Mouse (Mus musculus) heart, postnatal 0 days (tissue): ENCODE measurements at regions not wholly inside any gene's neighbourhood (a gene's known extent, or its start where the extent isn't known, plus 50 kb on each side); places are given as distances from the start of the nearest gene placed in this dataset.

ENCODE experiments used
- ATAC-seq: fragments of 200-750 bp; cut with Nextera tagmentation; 2 replicates; pipeline ENCODE4 v1.8.0; 2017; ENCODE audit warnings: low read depth, moderate number of reproducible peaks, moderate library complexity; ENCODE audit not compliant: insufficient read depth
- DNase-seq: peaks from one replicate; pipeline ENCODE4 v3.0.0-alpha.2; 2016; ENCODE audit warnings: low spot score
- H3K27ac ChIP-seq: fragments of 300-500 bp; sonication (generic); 2 replicates; pipeline ENCODE4 v1.5.1; 2014; ENCODE audit warnings: low read depth, mild to moderate bottlenecking
- H3K27me3 ChIP-seq: fragments of 300-500 bp; sonication (generic); 2 replicates; pipeline ENCODE4 v1.6.1; 2014; ENCODE audit warnings: low read length, mixed read lengths; ENCODE audit not compliant: control insufficient read depth, insufficient read depth
- H3K36me3 ChIP-seq: fragments of 300-500 bp; sonication (generic); replicated peaks from 2 replicates; pipeline ENCODE4 v1.6.1; 2014; ENCODE audit warnings: low read length, mixed read lengths; ENCODE audit not compliant: control insufficient read depth, insufficient read depth
- H3K4me1 ChIP-seq: fragments of 300-500 bp; sonication (generic); 2 replicates; pipeline ENCODE4 v1.6.1; 2014; ENCODE audit warnings: antibody characterized with exemption; ENCODE audit not compliant: control insufficient read depth, insufficient read depth
- H3K4me2 ChIP-seq: fragments of 300-500 bp; sonication (generic); 2 replicates; pipeline ENCODE4 v1.6.1; 2014; ENCODE audit warnings: low read depth, mild to moderate bottlenecking, low read length, moderate library complexity
- H3K4me3 ChIP-seq: fragments of 300-500 bp; sonication (generic); 2 replicates; pipeline ENCODE4 v1.5.1; 2014; ENCODE audit warnings: low read depth, low read length
- H3K9ac ChIP-seq: fragments of 300-500 bp; sonication (generic); replicated peaks from 2 replicates; pipeline ENCODE4 v1.6.1; 2014; ENCODE audit warnings: low read depth, low read length, mixed read lengths
- H3K9me3 ChIP-seq: fragments of 300-500 bp; sonication (generic); replicated peaks from 2 replicates; pipeline ENCODE4 v1.6.1; 2016; ENCODE audit warnings: low read length; ENCODE audit not compliant: control insufficient read depth
- CTCF ChIP-seq: IDR thresholded peaks from 2 replicates; pipeline ENCODE4 v1.5.1; 2016; ENCODE audit warnings: antibody characterized with exemption, control low read depth, low read depth
- EP300 ChIP-seq: IDR thresholded peaks from 2 replicates; pipeline ENCODE4 v1.6.1; 2016; ENCODE audit warnings: antibody characterized with exemption, low read depth
- WGBS: fragments of 180-500 bp; shearing (Covaris S2); extraction: QIAGEN DNeasy Blood & Tissue Kit; methylation state at CpG from one replicate; pipeline ENCODE4 v1.1.7; 2014; 5-methylcytosine and 5-hydroxymethylcytosine counted together

DNA sequence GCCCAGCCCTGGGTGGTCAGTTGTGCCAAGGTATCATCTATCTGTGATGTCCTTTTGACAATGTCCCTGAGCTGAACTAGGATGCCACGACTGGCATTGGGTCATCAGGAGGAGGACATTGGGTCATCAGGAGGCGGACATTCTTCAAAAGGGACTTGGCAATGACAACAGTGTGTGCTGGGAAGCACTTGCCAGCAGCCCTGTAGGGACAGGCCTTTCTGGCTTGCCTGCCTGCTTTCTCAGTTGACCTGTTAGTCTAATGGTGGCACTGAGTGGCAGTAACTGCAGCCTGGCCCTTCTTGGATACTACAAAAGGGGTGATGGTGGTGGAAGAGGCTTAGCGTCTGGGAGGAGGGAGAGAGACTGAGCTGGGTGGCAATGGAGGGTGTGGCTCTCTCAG is 137.2 kb upstream of the Prox1 start:
- TF ChIP-seq CTCF (no peak), EP300 (no peak)
- no peak overlapping the region for H3K4me3 ChIP-seq
- H3K4me2 ChIP-seq: no peak overlapping the region
- H3K9me3 ChIP-seq: no peaks in the 10 kb centered on the region
- no peaks in the 10 kb centered on the region for H3K27me3 ChIP-seq
- no peaks in the 10 kb centered on the region for H3K36me3 ChIP-seq
- no peak for ATAC-seq
- H3K27ac ChIP-seq: no peak overlapping the region
- no peaks in the 10 kb centered on the region for H3K4me1 ChIP-seq
- WGBS: 81% methylated on average over 3 of the region's 3 CpGs
- no peak overlapping the region for H3K9ac ChIP-seq
- no peak for DNase-seq

DNA sequence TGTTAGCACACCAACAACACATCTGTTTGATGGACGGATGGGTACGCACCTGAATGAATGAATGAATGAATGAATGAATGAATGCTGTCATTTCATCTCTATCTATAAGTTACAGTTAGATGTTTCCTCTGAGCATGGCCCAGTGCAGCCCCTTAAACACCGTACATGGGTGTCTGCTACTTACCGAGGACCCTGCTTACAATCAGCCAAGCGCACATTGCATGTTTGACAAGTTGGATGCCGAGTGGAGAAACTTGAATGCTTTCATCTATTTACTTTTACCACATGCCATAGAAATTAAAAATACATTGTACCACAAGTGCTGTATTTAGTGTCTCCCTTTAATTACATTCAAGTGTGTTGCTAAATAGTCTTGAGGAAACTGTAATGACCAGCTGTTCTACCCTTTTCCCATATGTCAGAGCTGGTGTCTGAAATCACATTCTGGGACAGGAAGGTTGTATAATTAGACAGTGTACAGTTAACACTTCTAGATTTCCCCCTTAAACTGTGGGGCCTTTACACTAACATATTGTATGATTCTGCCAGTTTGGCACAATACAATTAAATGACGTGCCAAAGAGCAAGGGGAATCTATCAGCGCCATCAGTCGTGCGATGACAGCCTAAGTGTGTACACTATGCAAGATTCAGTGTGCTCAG is 127.3 kb upstream of the Prox1 start:
- H3K36me3 ChIP-seq: no peaks in the 10 kb centered on the region
- no peak overlapping the region for H3K4me3 ChIP-seq
- H3K27me3 ChIP-seq: no peaks in the 10 kb centered on the region
- H3K9me3 ChIP-seq: no peaks in the 10 kb centered on the region
- H3K9ac ChIP-seq: no peak overlapping the region
- no peak overlapping the region for H3K4me2 ChIP-seq
- H3K4me1 ChIP-seq: no peaks in the 10 kb centered on the region
- H3K27ac ChIP-seq: no peak overlapping the region
- TF ChIP-seq CTCF (no peak), EP300 (no peak)
- DNase-seq (no peak), ATAC-seq (no peak)
- WGBS: 81% methylated on average over 10 of the region's 10 CpGs

DNA sequence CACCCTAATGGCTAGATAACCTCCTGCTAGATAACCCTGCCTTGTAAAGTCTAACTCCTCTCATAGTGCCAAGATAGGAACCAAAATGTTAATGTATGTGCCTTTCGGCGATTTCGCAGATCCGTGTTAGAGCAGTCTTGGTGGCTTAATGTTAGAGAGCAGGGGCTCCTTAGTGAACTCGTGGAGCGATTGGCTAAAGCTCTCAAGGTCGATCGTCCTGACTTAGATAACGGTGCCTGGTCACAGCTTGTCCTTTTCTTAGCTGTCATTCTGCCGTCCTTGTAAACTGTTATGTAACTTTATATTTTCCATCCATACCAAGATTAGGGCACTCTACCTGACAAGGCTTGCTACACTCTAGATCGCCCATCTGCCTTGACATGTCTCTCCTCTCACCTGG is 119.5 kb upstream of the Prox1 start:
- H3K36me3 ChIP-seq: no peaks in the 10 kb centered on the region
- H3K27me3 ChIP-seq: no peaks in the 10 kb centered on the region; the same call in 1 of the 2 replicates
- WGBS: 52% methylated on average over 11 of the region's 11 CpGs
- no peak for TF ChIP-seq EP300
- no peak for TF ChIP-seq CTCF
- H3K9me3 ChIP-seq: no peaks in the 10 kb centered on the region
- peaks cover 5% of the 10 kb centered on the region; the same call in 1 of the 2 replicates for H3K4me1 ChIP-seq
- H3K27ac ChIP-seq: no peak overlapping the region
- no peak overlapping the region for H3K9ac ChIP-seq
- ATAC-seq: no peak
- H3K4me2 ChIP-seq: no peak overlapping the region
- no peak for DNase-seq
- no peak overlapping the region for H3K4me3 ChIP-seq

DNA sequence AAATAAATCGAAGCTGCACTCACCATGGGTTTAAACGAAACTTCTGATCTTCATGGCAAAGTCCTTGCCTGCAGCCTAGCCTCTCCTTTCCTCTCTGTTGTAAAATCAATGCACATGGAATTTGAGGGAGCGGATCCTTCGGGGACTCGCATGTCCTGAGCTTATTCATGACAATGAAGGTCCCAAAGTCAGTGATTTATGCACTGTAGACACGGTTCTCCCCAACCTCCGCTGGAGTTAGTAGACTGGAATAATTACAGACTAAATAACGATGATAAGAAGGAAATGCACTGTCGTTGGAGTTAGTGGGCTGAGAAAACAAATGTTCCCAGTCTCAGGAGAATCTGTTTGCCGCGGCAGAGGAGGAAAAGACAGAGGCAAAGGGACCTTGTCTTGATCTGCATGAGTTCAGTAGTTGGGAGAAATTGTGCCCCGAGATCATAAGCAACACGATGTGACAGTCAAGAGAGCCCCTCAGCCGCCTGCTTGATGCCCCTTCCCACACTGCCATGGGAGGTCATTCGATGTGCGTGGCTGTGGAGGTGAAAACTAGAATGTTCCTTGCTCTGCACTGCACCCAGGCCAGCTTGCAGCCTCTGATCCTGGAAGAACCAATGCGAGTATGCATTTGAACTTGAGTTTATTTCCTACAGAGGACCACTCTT is 116.1 kb upstream of the Prox1 start:
- Histone ChIP-seq H3K4me3 (no peak overlapping the region), H3K36me3 (no peaks in the 10 kb centered on the region), H3K27ac (no peak overlapping the region), H3K27me3 (no peaks in the 10 kb centered on the region; the same call in 1 of the 2 replicates), H3K9me3 (no peaks in the 10 kb centered on the region), H3K4me2 (no peak overlapping the region), H3K9ac (no peak overlapping the region), H3K4me1 (peaks cover 5% of the 10 kb centered on the region; the same call in 1 of the 2 replicates)
- TF ChIP-seq EP300 (no peak), CTCF (no peak)
- no peak for ATAC-seq
- DNase-seq: no peak
- 64% methylated on average over 17 of the region's 17 CpGs for WGBS

DNA sequence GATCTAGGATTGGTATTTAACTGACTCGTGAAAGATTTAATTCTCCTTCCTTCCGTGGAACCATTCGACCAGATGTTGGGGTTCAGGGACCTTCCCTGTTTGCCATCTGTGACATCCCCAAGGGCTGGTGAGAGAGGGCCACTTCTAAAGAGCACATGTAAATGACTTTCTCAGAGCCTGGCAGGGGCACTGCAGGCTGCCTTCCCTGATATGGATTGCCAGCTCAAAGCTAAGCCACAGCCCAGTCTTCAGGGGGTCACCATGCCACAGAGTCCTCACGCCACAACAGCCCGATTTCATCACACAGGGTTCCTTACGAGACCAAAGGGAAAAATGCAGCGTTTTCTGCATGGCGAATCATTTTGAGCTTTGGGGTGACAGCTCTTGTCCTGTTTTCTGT is 115.1 kb upstream of the Prox1 start:
- Histone ChIP-seq H3K4me2 (no peak overlapping the region), H3K4me3 (no peak overlapping the region), H3K27me3 (no peaks in the 10 kb centered on the region; the same call in 1 of the 2 replicates), H3K9me3 (no peaks in the 10 kb centered on the region), H3K4me1 (peaks cover 5% of the 10 kb centered on the region; the same call in 1 of the 2 replicates), H3K9ac (no peak overlapping the region), H3K27ac (no peak overlapping the region), H3K36me3 (no peaks in the 10 kb centered on the region)
- TF ChIP-seq EP300 (no peak), CTCF (no peak)
- ATAC-seq (no peak), DNase-seq (no peak)
- 75% methylated on average over 8 of the region's 8 CpGs for WGBS
